Mouse (Mus musculus): ENCODE measurements around the gene Krtap5-1. TPM values are rescaled to one million over a fixed set of nuclear protein-coding genes. Genes with fewer than 3 reads are reported as not detected.
A peak's percentile ranks its signal among the peaks of the same experiment; 100 is the strongest.
"Not testable (repeated sequence)": the region's sequence is repeated elsewhere in the genome, so short reads cannot be mapped to it uniquely, and the experiment has no call there.

Krtap5-1 gene
- total and polyA plus RNA-seq, 3 experiments, result not detected

DNA sequence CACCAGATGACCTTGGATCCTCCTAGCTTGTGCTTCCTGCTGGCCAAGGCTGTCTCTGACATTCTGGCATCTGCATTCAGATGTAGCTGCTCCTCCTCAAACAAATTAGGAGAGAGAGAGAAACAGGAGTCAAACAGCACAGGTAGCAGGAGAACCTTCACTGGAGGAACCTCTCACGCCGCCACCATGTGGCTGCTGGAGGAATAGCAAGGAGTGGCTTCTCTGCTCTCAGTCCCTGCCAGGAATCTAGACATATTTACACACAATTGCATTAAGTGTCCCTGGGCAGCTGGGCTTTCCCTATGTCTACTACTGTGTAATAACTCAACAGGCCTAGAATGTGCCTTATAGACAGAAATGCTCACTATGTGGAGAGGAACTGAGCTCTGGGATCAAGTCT lies 3.1 kb downstream of the Krtap5-1 start:
- H3K4me1 ChIP-seq (ENCODE audit: control insufficient read depth in 1 of 2, insufficient read depth in 2 of 2, low read length in 2 of 2); H3K9me3 ChIP-seq (replicated peaks; ENCODE audit: insufficient read depth, low read length); H3K36me3 ChIP-seq (ENCODE audit: control insufficient read depth in 1 of 2, insufficient read depth in 2 of 2, low read length in 2 of 2); H3K4me3 ChIP-seq (ENCODE audit: control insufficient read depth in 1 of 2, insufficient read depth in 1 of 2, low read depth in 2 of 2, low read length in 2 of 2); H3K27me3 ChIP-seq (ENCODE audit: control insufficient read depth in 1 of 2, insufficient read depth in 2 of 2, low read length in 2 of 2); H3K79me2 ChIP-seq (ENCODE audit: control insufficient read depth, insufficient read depth, low read length, poor library complexity); H3K9ac ChIP-seq (ENCODE audit: control insufficient read depth, low read depth, low read length, poor library complexity, severe bottlenecking); H3K27ac ChIP-seq (ENCODE audit: control insufficient read depth, low read depth, low read length): not testable (repeated sequence)
- TF ChIP-seq SMC3 (IDR thresholded peaks at IDR 0.05; ENCODE audit: low read depth, low read length) (peak; percentile 17; the same call in 1 of the 2 replicates), CTCF (IDR thresholded peaks at IDR 0.05 in 2 of 3, conservative IDR thresholded peaks at IDR 0.05 in 1 of 3; ENCODE audit: control insufficient read depth in 1 of 3, insufficient read depth in 1 of 3, low read depth in 2 of 3, low read length in 3 of 3, poor library complexity in 1 of 3, severe bottlenecking in 1 of 3) (peak; percentile 45 to 83 (median 61))
- peak; percentile 37 for DNase-seq (ENCODE audit: low read depth, low spot score)

- H3K9me3 ChIP-seq (replicated peaks; ENCODE audit: insufficient read depth, low read length); H3K27ac ChIP-seq (ENCODE audit: control insufficient read depth, low read depth, low read length); H3K9ac ChIP-seq (ENCODE audit: control insufficient read depth, low read depth, low read length, poor library complexity, severe bottlenecking); H3K4me1 ChIP-seq (ENCODE audit: control insufficient read depth in 1 of 2, insufficient read depth in 2 of 2, low read length in 2 of 2); H3K4me3 ChIP-seq (ENCODE audit: control insufficient read depth in 1 of 2, insufficient read depth in 1 of 2, low read depth in 2 of 2, low read length in 2 of 2); H3K36me3 ChIP-seq (ENCODE audit: control insufficient read depth in 1 of 2, insufficient read depth in 2 of 2, low read length in 2 of 2); H3K27me3 ChIP-seq (ENCODE audit: control insufficient read depth in 1 of 2, insufficient read depth in 2 of 2, low read length in 2 of 2); H3K79me2 ChIP-seq (ENCODE audit: control insufficient read depth, insufficient read depth, low read length, poor library complexity); DNase-seq (ENCODE audit: low read depth, low spot score): not testable (repeated sequence)
Measured at GRCm38 (mm10) chr7:142285910-142286612, 10.9 kb downstream of the Krtap5-1 start.

- peak overlapping the region in 1 of 2 experiments; percentile 25; a peak in 2 of 4 replicates for H3K4me3 ChIP-seq (ENCODE audit: control insufficient read depth in 1 of 2, insufficient read depth in 1 of 2, low read depth in 2 of 2, low read length in 2 of 2)
- H3K79me2 ChIP-seq (ENCODE audit: control insufficient read depth, insufficient read depth, low read length, poor library complexity), result no peaks in the 10 kb centered on the region; the same call in 1 of the 2 replicates
- no peak for DNase-seq (ENCODE audit: low read depth, low spot score)
- no peaks in the 10 kb centered on the region for H3K4me1 ChIP-seq (ENCODE audit: control insufficient read depth in 1 of 2, insufficient read depth in 2 of 2, low read length in 2 of 2)
- no peak overlapping the region for H3K27ac ChIP-seq (ENCODE audit: control insufficient read depth, low read depth, low read length)
- TF ChIP-seq ZNF384 (IDR thresholded peaks at IDR 0.05; ENCODE audit: low read depth, low read length) (no peak), TCF12 (IDR thresholded peaks at IDR 0.05; ENCODE audit: low read depth, low read length) (no peak), POLR2A (IDR thresholded peaks at IDR 0.05; ENCODE audit: control insufficient read depth in 1 of 2, insufficient read depth in 1 of 2, low read depth in 1 of 2, low read length in 2 of 2, poor library complexity in 1 of 2) (no peak), RCOR1 (IDR thresholded peaks at IDR 0.05; ENCODE audit: low read depth, low read length) (no peak), CTCF (IDR thresholded peaks at IDR 0.05 in 2 of 3, conservative IDR thresholded peaks at IDR 0.05 in 1 of 3; ENCODE audit: control insufficient read depth in 1 of 3, insufficient read depth in 1 of 3, low read depth in 2 of 3, low read length in 3 of 3, poor library complexity in 1 of 3, severe bottlenecking in 1 of 3) (no peak), USF1 (IDR thresholded peaks at IDR 0.05; ENCODE audit: low read depth, low read length) (no peak), ZKSCAN1 (IDR thresholded peaks at IDR 0.05; ENCODE audit: low read depth, low read length) (no peak), MAX (IDR thresholded peaks at IDR 0.05; ENCODE audit: low read length) (no peak), USF2 (IDR thresholded peaks at IDR 0.05; ENCODE audit: borderline replicate concordance in 1 of 2, insufficient read depth in 1 of 2, low read depth in 1 of 2, low read length in 2 of 2) (no peak), MAZ (IDR thresholded peaks at IDR 0.05; ENCODE audit: low read depth, low read length) (no peak), GABPA (IDR thresholded peaks at IDR 0.05; ENCODE audit: low read depth, low read length) (no peak), TAL1 (IDR thresholded peaks at IDR 0.05; ENCODE audit: low read length) (no peak), ETS1 (IDR thresholded peaks at IDR 0.05; ENCODE audit: low read depth, low read length) (no peak), ZC3H11A (IDR thresholded peaks at IDR 0.05; ENCODE audit: low read depth, low read length) (no peak), JUND (IDR thresholded peaks at IDR 0.05; ENCODE audit: low read depth, low read length) (no peak), ZMIZ1 (IDR thresholded peaks at IDR 0.05; ENCODE audit: low read depth, low read length) (no peak), SMC3 (IDR thresholded peaks at IDR 0.05; ENCODE audit: low read depth, low read length) (no peak), MEF2A (IDR thresholded peaks at IDR 0.05; ENCODE audit: extremely low read depth, insufficient replicate concordance, low read depth, low read length, poor library complexity, severe bottlenecking) (no peak)
- no peaks in the 10 kb centered on the region for H3K9me3 ChIP-seq (replicated peaks; ENCODE audit: insufficient read depth, low read length)
- no peak overlapping the region for H3K9ac ChIP-seq (ENCODE audit: control insufficient read depth, low read depth, low read length, poor library complexity, severe bottlenecking)
- no peaks in the 10 kb centered on the region for H3K36me3 ChIP-seq (ENCODE audit: control insufficient read depth in 1 of 2, insufficient read depth in 2 of 2, low read length in 2 of 2)
- no peaks in the 10 kb centered on the region; a peak in 2 of 4 replicates for H3K27me3 ChIP-seq (ENCODE audit: control insufficient read depth in 1 of 2, insufficient read depth in 2 of 2, low read length in 2 of 2)
Measured at GRCm38 (mm10) chr7:142285130-142285835, 11.6 kb downstream of the Krtap5-1 start.
